Mouse (Mus musculus) ES-E14 (cell line): ENCODE results near the gene Enah.

Experiments used
- HCFC1 ChIP-seq: IDR thresholded peaks from 2 replicates; pipeline ENCODE4 v1.6.1; 2012; ENCODE audit warnings: low read length, inconsistent platforms, borderline replicate concordance; ENCODE audit not compliant: insufficient read depth
- ZNF384 ChIP-seq: IDR thresholded peaks from 2 replicates; pipeline ENCODE4 v1.6.1; 2012; ENCODE audit warnings: low read depth, low read length, inconsistent platforms

- TF ChIP-seq HCFC1 (no peak), ZNF384 (no peak)
Observed at GRCm38 (mm10) chr1:181953547-181953946, 66.2 kb downstream of the Enah start.
